Mouse (Mus musculus) ES-Bruce4 (cell line): ENCODE measurements around the gene Tspan4. TPM values are rescaled to one million over a fixed set of nuclear protein-coding genes. Genes with fewer than 3 reads are reported as not detected.

Experiments used
- H3K27ac ChIP-seq: 2 replicates; pipeline ENCODE4 v1.5.1; 2012; ENCODE audit warnings: low read length, inconsistent platforms; ENCODE audit not compliant: insufficient read depth
- H3K27me3 ChIP-seq: 2 replicates; pipeline ENCODE4 v1.6.1; 2012; ENCODE audit warnings: mild to moderate bottlenecking, low read length, inconsistent platforms; ENCODE audit not compliant: control insufficient read depth, poor library complexity, insufficient read depth, severe bottlenecking
- H3K36me3 ChIP-seq: 2 replicates; pipeline ENCODE4 v1.6.1; 2012; ENCODE audit warnings: inconsistent platforms, mild to moderate bottlenecking, low read length, moderate library complexity; ENCODE audit not compliant: control insufficient read depth, poor library complexity, insufficient read depth, severe bottlenecking
- H3K4me1 ChIP-seq: one replicate; pipeline ENCODE4 v1.8.1; 2011; ENCODE audit warnings: low read length; ENCODE audit not compliant: control insufficient read depth, insufficient read depth
- H3K4me3 ChIP-seq: 2 replicates; pipeline ENCODE4 v1.5.1; 2011; ENCODE audit warnings: low read depth, mild to moderate bottlenecking, low read length
- H3K9ac ChIP-seq: 2 replicates; pipeline ENCODE4 v1.6.1; 2012; ENCODE audit warnings: low read depth, mild to moderate bottlenecking, inconsistent platforms; ENCODE audit not compliant: poor library complexity, severe bottlenecking
- H3K9me3 ChIP-seq: replicated peaks from 2 replicates; pipeline ENCODE4 v1.6.1; 2012; ENCODE audit warnings: mild to moderate bottlenecking, low read length, inconsistent platforms; ENCODE audit not compliant: control insufficient read depth, poor library complexity, insufficient read depth, severe bottlenecking
- CTCF ChIP-seq: IDR thresholded peaks from one replicate; pipeline ENCODE4 v1.8.1; 2011; ENCODE audit warnings: low read depth, low read length
- EP300 ChIP-seq: IDR thresholded peaks from 2 replicates; pipeline ENCODE4 v1.6.1; 2011; ENCODE audit warnings: low read depth, low read length; ENCODE audit not compliant: insufficient read depth
- POLR2A ChIP-seq: IDR thresholded peaks from one replicate; pipeline ENCODE4 v1.8.1; 2011; ENCODE audit warnings: low read length; ENCODE audit not compliant: insufficient read depth
- polyA plus RNA-seq: library from polyadenylated mRNA; stranded (reverse); fragments of >200 nt; gene quantifications from 2 replicates; pipeline ENCODE4 v1.2.4, GENCODE M21; 2011; ENCODE audit warnings: low read depth; ENCODE audit not compliant: missing spikeins, insufficient read depth, insufficient read length

Gene Tspan4
- polyA plus RNA-seq, 1 experiment = 37.4 TPM

DNA sequence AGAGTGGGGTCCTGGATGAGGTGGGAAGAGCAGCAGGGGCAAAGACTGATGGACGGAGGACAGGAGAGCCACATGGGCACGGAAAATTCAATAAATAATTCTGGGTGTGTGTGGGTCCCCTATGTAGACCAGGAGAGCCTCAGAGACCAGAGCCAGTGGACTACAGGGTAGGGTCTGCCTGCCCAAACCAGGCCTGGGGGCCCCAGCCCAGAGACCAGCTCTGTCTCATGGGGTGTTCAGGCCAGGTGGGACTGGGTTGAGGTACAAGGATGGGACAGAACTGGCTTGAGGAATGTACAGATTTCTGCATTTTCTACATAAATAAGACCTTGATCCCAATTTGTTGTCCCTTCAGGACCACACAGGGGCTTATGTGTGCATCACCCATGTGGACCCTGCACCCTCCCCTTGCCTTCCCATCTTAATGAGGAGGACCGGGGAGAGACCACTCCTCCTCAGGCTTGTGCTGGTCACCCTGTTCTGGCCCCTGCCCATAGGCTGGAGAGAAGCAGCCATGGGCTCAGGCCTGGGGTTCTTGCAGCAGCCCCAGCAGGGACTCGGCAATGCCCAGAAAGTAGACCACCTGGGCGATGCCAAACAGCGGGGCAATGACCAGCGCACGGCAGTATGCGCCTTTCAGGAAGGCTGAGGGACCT is 44.3 kb upstream of the Tspan4 start:
- no peak overlapping the region for H3K27ac ChIP-seq
- TF ChIP-seq POLR2A (no peak), EP300 (no peak), CTCF (no peak)
- H3K36me3 ChIP-seq = no peaks in the 10 kb centered on the region
- peaks cover 1% of the 10 kb centered on the region for H3K4me1 ChIP-seq
- H3K9me3 ChIP-seq = no peaks in the 10 kb centered on the region
- H3K27me3 ChIP-seq = no peaks in the 10 kb centered on the region
- H3K4me3 ChIP-seq = no peak overlapping the region
- no peak overlapping the region for H3K9ac ChIP-seq

DNA sequence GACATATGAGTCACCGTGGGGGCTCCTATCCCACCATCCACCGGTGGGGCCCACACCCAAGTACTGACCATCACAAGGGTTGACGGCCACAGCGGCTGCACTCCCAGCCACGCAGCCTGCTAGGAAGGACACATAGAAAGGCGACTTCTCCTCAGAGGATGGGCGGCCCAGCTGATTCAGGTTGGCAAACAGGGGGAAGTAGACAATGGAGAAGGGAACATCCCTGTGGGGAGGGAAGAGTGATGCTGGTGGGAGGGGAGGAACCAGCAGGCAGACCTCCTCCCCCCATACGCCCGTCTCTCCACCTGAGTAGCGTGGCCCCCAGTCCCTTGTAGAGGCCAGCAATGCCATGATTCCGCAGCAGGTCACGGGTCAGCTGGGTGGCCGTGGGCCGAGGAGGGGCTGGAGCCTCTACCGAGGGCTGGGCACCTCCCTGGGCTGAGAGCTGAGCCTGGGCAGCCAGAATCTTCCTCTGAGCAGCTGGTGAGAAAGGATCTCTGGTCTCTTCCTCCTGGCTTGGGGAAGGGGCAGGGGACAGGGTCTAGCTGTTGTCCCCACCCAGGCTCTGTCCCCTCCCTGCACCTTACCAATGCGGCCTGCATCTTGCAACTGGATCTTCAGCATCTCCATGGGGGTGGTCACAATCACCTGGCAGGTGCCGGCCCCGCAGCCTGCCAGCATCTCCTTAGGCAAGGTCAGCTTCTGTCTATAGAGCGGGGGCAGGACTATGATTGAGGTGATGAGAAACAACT is 43.4 kb upstream of the Tspan4 start:
- Histone ChIP-seq H3K9ac (no peak overlapping the region), H3K4me1 (peaks cover 2% of the 10 kb centered on the region), H3K9me3 (no peaks in the 10 kb centered on the region), H3K27me3 (no peaks in the 10 kb centered on the region), H3K36me3 (no peaks in the 10 kb centered on the region), H3K4me3 (no peak overlapping the region), H3K27ac (no peak overlapping the region)
- TF ChIP-seq CTCF (no peak), POLR2A (no peak), EP300 (no peak)

DNA sequence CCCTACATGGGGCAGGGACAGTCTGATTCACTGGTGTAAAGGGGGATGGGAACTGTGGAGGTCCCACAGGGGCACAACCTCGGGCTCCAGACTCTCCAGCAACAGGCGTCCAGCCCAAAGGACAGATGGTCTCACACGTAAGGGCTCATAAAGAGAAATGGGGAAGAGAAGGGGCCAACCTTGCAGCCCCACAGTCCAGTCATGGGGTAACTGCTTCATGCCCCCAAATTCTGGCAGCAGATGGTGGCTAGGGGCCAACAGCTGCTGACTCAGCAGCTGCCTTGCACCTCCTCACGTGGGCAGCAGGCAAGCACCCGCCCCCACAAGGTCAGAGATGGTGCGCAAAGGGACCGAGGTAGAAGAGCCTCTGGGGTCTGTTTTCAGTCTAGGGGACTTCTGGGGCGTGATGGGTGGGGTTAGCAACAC is 42.8 kb upstream of the Tspan4 start:
- Histone ChIP-seq H3K4me1 (peaks cover 2% of the 10 kb centered on the region), H3K36me3 (no peaks in the 10 kb centered on the region), H3K27me3 (no peaks in the 10 kb centered on the region), H3K9ac (no peak overlapping the region), H3K9me3 (no peaks in the 10 kb centered on the region), H3K27ac (no peak overlapping the region), H3K4me3 (no peak overlapping the region)
- TF ChIP-seq CTCF (no peak), EP300 (no peak), POLR2A (no peak)

DNA sequence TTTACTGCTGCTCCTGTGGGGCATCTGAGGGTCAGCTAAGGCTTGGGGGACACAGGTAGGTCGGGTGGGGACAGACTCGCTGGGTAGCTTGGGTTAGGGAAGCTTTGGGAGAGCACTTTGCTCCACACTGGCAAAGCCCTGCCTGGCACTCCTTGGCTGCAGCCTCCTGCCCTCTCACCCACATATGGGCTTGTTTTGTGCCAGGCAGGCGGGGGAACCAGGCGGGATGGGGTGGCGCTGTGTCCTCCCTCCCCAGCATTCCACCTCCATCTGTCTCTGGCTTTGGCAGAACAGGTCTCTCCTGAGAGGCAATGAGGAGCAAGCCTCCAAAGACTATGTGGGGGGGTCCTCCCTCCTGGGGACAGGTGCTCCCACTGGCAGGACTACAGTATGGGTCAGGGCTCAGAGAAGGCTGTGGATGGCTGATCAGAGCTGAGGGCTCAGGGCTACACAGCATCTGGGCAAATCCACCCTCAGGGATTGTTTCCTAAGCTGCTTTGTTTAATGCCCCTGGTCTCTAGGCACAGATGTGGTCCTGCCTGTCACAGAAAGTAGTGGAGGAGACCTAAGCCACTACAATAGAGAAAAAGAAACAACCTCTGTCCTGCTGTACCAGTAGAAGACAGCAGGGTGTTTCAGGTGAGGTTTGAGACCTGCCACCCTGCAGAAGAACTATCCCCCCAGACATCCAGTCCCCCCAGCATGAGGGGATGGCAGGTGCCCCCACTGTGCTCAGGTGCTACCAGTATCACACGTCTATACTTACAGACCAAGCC is 42.1 kb upstream of the Tspan4 start:
- Histone ChIP-seq H3K36me3 (peaks cover under 1% of the 10 kb centered on the region; the same call in 1 of the 2 replicates), H3K27ac (no peak overlapping the region), H3K4me3 (no peak overlapping the region), H3K4me1 (peaks cover 2% of the 10 kb centered on the region), H3K27me3 (no peaks in the 10 kb centered on the region), H3K9me3 (no peaks in the 10 kb centered on the region), H3K9ac (no peak overlapping the region)
- TF ChIP-seq CTCF (no peak), EP300 (no peak), POLR2A (no peak)

DNA sequence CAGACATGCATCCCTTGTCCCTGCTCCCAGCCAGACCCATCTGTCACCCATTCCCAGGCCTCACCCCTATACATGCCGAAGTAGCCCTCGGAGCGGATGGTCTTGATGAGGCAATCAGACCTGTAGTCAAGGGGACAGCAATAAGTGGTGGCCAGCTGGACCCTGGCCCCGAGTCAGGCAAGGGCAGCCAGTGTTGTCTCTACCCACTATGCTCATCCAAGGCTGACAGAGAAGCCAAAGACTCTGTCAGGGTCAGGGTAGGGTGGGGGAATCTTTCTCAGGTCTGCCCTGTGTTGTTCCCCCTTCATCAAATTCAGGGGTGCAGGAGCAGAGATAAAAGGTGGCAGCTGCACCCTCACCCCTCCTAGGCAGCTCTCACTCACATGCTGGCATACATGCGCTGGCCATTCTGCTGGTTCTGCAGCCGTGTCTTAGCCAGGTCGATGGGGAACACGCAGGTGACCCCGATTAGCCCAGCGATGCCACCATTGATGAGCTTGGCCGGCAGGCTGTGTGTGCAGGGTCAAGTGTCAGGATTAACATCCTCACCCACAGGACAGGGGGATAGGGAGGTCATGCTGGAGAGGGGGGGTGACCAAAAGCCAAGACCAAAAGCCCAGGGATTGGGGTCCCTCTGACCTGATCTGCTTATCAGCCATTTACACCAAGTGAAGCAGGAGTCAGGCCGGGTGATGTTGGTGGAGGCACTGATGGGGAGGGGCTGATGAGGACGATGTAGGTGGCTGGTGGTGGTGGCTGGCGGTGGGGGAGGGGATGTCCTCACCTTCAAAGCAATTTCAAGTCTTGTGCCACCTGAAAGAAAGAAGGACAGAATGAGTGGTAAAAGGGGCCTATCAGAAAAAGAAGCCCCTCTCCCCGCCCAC is 41.3 kb upstream of the Tspan4 start:
- TF ChIP-seq EP300 (no peak), POLR2A (no peak), CTCF (no peak)
- no peaks in the 10 kb centered on the region for H3K9me3 ChIP-seq
- no peak overlapping the region for H3K4me3 ChIP-seq
- H3K4me1 ChIP-seq = peaks cover 2% of the 10 kb centered on the region
- H3K27ac ChIP-seq = no peak overlapping the region
- H3K36me3 ChIP-seq = peaks cover 9% of the 10 kb centered on the region
- H3K27me3 ChIP-seq = no peaks in the 10 kb centered on the region
- no peak overlapping the region for H3K9ac ChIP-seq
